Mouse (Mus musculus) hindbrain, embryonic 11.5 days (tissue): Measurements from ENCODE around the gene Fam213b. TPM values are rescaled to one million over a fixed set of nuclear protein-coding genes. Genes with fewer than 3 reads are reported as not detected.
A peak's percentile ranks its signal among the peaks of the same experiment; 100 is the strongest.

Source experiments
- ATAC-seq: fragments of 200-750 bp; cut with Nextera tagmentation; 2 replicates; pipeline ENCODE4 v1.8.0; 2017; ENCODE audit warnings: mild to moderate bottlenecking, moderate TSS enrichment, moderate library complexity; ENCODE audit not compliant: low FRiP score
- DNase-seq: peaks from one replicate; pipeline ENCODE4 v3.0.0-alpha.2; 2015; ENCODE audit warnings: low spot score
- H3K27ac ChIP-seq: fragments of 300-500 bp; sonication (generic); 2 replicates; pipeline ENCODE4 v1.5.1; 2014; ENCODE audit warnings: mild to moderate bottlenecking, low read depth, low read length
- H3K27me3 ChIP-seq: fragments of 300-500 bp; sonication (generic); 2 replicates; pipeline ENCODE4 v1.6.1; 2014; ENCODE audit warnings: mild to moderate bottlenecking, low read length, moderate library complexity, mixed read lengths; ENCODE audit not compliant: control insufficient read depth, insufficient read depth
- H3K36me3 ChIP-seq: fragments of 300-500 bp; sonication (generic); 2 replicates; pipeline ENCODE4 v1.6.1; 2014; ENCODE audit warnings: mild to moderate bottlenecking, low read length, moderate library complexity, mixed read lengths; ENCODE audit not compliant: control insufficient read depth, insufficient read depth
- H3K4me1 ChIP-seq: fragments of 300-500 bp; sonication (generic); replicated peaks from 2 replicates; pipeline ENCODE4 v1.6.1; 2014; ENCODE audit warnings: low read length, mixed read lengths; ENCODE audit not compliant: control insufficient read depth, insufficient read depth
- H3K4me2 ChIP-seq: fragments of 300-500 bp; sonication (generic); replicated peaks from 2 replicates; pipeline ENCODE4 v1.6.1; 2014; ENCODE audit warnings: mild to moderate bottlenecking, low read depth, low read length
- H3K4me3 ChIP-seq: fragments of 300-500 bp; sonication (generic); 2 replicates; pipeline ENCODE4 v1.5.1; 2014; ENCODE audit warnings: low read depth, low read length
- H3K9ac ChIP-seq: fragments of 300-500 bp; sonication (generic); 2 replicates; pipeline ENCODE4 v1.6.1; 2014; ENCODE audit warnings: low read depth, low read length
- H3K9me3 ChIP-seq: fragments of 300-500 bp; sonication (generic); 2 replicates; pipeline ENCODE4 v1.6.1; 2016; ENCODE audit warnings: low read length; ENCODE audit not compliant: control insufficient read depth
- WGBS: fragments of 180-500 bp; shearing (Covaris S2); extraction: QIAGEN DNeasy Blood & Tissue Kit; methylation state at CpG from one replicate; pipeline ENCODE4 v1.1.7; 2014; 5-methylcytosine and 5-hydroxymethylcytosine counted together
- polyA plus RNA-seq: library from polyadenylated mRNA; unstranded; fragments of >200 nt; fragmentation: Nextera tagmentation; extraction: Ambion mirVana; gene quantifications from 2 replicates; pipeline ENCODE4 v1.2.1, GENCODE M21; 2014

Gene Fam213b
- polyA plus RNA-seq, 1 experiment from 2014 or later = 41.4 TPM

DNA sequence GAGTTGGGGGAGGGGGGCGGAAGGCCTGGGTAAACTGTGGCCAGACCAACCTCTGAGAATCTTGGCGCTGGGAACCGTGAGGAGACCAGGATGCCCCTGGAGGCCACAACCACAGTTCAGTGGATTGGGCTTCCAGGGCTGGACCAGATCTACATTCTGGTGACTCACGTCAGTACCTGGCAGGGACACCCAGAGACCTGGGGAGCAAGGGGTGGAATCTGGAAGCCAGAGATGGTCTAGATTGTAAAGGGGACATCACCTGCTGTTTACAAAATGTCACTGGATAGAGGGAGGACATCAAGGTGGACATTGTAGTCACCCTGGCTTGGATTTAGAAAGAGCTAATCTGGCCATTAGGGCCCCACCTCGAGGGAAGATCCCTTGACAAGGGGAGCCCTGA is 3.4 kb downstream of the Fam213b start:
- Histone ChIP-seq H3K9ac (no peak overlapping the region), H3K36me3 (no peaks in the 10 kb centered on the region), H3K4me1 (peaks cover 2% of the 10 kb centered on the region; the same call in 1 of the 2 replicates), H3K27me3 (no peaks in the 10 kb centered on the region), H3K4me3 (no peak overlapping the region), H3K4me2 (no peak overlapping the region), H3K27ac (no peak overlapping the region), H3K9me3 (no peaks in the 10 kb centered on the region)
- WGBS = 78% methylated on average over 5 of the region's 5 CpGs
- ATAC-seq (no peak), DNase-seq (no peak)

DNA sequence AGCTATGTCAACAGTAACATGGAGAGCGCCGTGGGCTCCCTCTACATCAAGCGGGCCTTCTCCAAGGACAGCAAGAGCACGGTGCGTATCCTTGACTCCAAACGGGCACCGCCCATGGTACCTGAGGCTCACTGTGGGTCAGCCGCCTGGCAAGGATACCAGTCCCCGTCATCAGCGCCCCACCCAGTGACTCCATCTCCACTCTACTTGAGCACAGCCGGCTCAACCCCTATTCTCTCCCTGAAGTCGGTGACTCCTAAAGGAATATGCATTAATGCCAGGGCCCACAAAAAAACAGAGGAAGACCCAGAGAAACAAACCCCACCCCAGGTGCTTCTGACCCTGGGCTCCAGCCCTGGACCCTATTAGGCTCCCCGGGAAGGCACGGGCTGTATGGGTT is 8.0 kb downstream of the Fam213b start:
- no peak for DNase-seq

DNA sequence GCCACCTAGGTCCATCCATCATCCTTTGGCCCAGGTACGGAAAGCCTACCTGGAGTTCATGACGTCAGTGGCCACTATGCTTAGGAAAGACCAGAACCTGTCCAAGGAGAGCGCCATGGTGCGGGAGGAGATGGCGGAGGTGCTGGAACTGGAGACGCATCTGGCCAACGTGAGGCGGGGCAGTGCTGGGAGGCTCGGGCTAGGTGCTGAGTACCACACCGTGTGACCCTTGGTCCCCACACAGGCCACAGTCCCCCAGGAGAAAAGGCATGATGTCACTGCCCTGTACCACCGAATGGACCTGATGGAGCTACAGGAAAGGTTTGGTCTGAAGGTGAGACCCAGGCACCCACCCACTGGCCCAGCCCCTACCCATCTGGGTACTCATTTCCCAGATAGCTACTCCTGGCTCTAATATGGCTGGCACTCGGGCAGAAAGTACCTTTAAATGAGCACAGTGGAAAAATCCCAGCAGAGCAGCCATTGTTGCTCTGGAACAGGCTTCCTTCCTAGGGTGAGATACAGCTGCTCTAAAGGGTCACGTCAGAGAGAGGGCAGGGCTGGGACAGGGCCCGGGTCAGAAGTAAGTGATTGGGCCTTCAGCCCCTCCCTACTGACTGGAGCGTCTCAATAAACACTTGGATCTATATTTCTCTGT is 11.2 kb downstream of the Fam213b start:
- Histone ChIP-seq H3K4me1 (no peaks in the 10 kb centered on the region), H3K27ac (no peak overlapping the region), H3K27me3 (no peaks in the 10 kb centered on the region), H3K36me3 (no peaks in the 10 kb centered on the region), H3K4me2 (no peak overlapping the region), H3K9me3 (no peaks in the 10 kb centered on the region), H3K9ac (no peak overlapping the region), H3K4me3 (no peak overlapping the region)
- DNase-seq = no peak
- ATAC-seq = no peak
- WGBS = 83% methylated on average over 15 of the region's 15 CpGs

More for the DNA sequence above, 8.0 kb downstream of the Fam213b start:
- no peaks in the 10 kb centered on the region for H3K4me1 ChIP-seq
- H3K27me3 ChIP-seq = no peaks in the 10 kb centered on the region
- H3K4me3 ChIP-seq = no peak overlapping the region
- no peak overlapping the region for H3K4me2 ChIP-seq
- no peaks in the 10 kb centered on the region for H3K9me3 ChIP-seq
- no peak overlapping the region for H3K27ac ChIP-seq
- H3K9ac ChIP-seq = no peak overlapping the region
- no peak for ATAC-seq
- WGBS = 88% methylated on average over 14 of the region's 14 CpGs
- H3K36me3 ChIP-seq = no peaks in the 10 kb centered on the region

DNA sequence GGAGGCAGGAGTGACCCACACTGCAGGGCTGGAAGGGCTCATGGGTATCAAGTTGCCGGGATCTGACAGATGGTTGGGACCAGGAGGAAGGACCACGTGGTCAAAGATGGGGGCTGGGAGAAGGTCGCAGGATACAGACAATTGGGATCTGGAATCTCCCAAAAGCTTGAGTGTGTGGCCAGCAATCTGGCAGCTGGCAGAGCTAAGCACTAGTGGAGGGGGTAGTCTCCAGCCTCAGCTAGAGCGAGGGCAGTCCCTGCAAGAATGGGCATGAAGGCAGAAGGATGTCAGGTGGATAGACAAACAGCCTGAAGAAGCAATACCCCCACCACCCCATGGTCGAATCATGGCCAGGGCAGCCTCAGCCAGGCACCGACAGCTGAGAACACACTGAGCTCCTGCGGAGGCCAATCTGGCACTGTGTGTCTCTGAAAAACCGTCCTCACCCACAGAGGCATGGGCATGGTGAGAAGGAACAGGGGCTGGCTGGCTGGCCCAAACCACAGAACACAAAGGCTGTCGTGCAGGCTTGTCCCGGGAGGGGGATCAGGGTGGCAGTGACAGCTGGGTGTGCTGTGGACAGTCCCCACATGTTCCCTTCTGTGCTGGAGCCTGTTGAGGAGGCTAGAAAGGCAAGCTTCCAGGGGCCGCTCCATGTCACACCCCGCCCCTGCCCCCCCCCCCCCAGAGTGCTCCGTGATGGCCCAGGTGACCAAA is 11.9 kb downstream of the Fam213b start:
- no peaks in the 10 kb centered on the region for H3K27me3 ChIP-seq
- no peaks in the 10 kb centered on the region for H3K9me3 ChIP-seq
- no peak for ATAC-seq
- no peak overlapping the region for H3K4me2 ChIP-seq
- H3K4me1 ChIP-seq = no peaks in the 10 kb centered on the region
- no peak overlapping the region for H3K4me3 ChIP-seq
- H3K36me3 ChIP-seq = no peaks in the 10 kb centered on the region
- DNase-seq = no peak
- WGBS = 78% methylated on average over 13 of the region's 13 CpGs
- H3K27ac ChIP-seq = 0 out of 2 replicates have a peak overlapping the region, but pooled peaks have one; percentile 17
- no peak overlapping the region for H3K9ac ChIP-seq

DNA sequence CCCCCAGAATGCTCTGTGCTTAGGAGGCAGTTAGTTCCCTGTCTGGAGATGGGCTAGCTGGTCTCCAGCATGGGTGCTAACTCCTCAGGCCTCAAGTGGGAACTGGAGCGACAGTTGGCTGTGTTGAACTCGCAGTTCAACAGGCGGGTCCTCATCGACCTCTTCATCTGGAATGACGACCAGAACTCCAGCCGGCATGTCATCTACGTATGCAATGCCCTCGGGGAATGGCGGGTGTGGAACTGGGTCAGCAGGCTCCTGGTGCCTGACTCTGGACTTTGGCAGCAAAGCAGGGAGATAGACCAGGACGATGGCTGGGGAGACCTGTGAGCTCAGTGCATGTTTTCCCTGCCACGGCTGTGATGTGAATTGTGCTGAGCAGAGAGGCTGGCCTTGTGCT is 13.5 kb downstream of the Fam213b start:
- no peak for DNase-seq
- Histone ChIP-seq H3K27ac (no peak overlapping the region), H3K4me2 (no peak overlapping the region), H3K9ac (no peak overlapping the region), H3K9me3 (no peaks in the 10 kb centered on the region), H3K4me1 (no peaks in the 10 kb centered on the region), H3K27me3 (no peaks in the 10 kb centered on the region), H3K36me3 (no peaks in the 10 kb centered on the region), H3K4me3 (no peak overlapping the region)
- ATAC-seq = no peak
- 88% methylated on average over 11 of the region's 11 CpGs for WGBS

DNA sequence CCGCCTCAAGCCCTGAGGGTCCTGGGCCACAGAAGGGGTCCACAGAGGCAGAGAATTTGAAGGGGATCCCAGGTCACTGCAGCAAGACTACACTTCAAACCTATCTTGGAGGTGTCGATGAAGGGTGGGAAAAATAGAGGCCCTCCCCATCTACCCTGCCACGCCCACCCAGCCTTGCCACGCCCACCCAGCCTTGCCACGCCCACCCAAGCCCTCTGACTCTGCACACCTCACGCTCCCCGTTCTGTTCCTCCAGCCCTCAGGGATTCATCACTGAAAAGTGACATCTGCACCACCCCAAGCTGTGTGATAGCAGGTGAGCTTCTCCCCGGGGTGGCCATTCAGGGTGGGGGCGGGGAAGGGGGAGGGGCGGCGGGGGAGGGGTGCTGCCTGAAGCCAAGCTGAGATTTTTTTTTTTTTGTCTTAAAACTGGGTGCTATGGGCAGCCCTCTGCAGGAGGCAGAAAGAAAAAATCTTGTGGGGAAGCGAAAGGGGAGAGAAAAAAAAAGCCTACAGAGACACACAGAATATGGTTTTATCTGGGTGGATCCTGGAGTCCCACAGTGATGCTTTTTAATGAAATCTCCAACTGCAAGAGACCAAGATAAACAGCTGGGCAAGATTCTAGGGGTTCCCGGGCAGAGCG is 16.8 kb downstream of the Fam213b start:
- Histone ChIP-seq H3K27me3 (no peaks in the 10 kb centered on the region), H3K9ac (no peak overlapping the region), H3K9me3 (no peaks in the 10 kb centered on the region), H3K27ac (no peak overlapping the region), H3K4me3 (no peak overlapping the region), H3K4me2 (no peak overlapping the region), H3K4me1 (no peaks in the 10 kb centered on the region), H3K36me3 (no peaks in the 10 kb centered on the region)
- DNase-seq (no peak), ATAC-seq (no peak)
- WGBS = 30% methylated on average over 12 of the region's 14 CpGs

DNA sequence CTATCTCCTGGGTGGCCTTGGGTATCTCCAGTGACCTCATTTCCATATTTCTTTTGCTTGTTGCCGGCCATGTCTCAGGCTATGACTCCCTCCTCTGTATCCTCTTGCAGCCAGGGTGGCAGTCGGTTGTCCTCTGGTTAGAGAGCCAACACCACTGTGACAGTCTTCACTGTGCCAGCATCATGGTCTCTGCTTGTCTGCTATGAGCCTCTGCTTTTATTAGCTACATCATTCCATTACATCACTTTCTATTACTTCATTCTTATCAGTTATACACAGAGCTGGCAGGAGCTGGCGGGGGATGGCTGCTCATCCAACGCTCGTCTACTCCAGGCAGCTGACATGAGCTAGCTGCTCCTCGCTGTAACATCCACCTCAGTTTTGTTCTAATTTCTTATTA is 18.2 kb downstream of the Fam213b start:
- ATAC-seq (no peak), DNase-seq (no peak)
- no peak overlapping the region for H3K9ac ChIP-seq
- no peak overlapping the region for H3K27ac ChIP-seq
- H3K9me3 ChIP-seq = no peaks in the 10 kb centered on the region
- WGBS = 84% methylated on average over 6 of the region's 6 CpGs
- H3K36me3 ChIP-seq = no peaks in the 10 kb centered on the region
- H3K4me1 ChIP-seq = no peaks in the 10 kb centered on the region
- no peak overlapping the region for H3K4me2 ChIP-seq
- H3K4me3 ChIP-seq = no peak overlapping the region
- H3K27me3 ChIP-seq = no peaks in the 10 kb centered on the region

DNA sequence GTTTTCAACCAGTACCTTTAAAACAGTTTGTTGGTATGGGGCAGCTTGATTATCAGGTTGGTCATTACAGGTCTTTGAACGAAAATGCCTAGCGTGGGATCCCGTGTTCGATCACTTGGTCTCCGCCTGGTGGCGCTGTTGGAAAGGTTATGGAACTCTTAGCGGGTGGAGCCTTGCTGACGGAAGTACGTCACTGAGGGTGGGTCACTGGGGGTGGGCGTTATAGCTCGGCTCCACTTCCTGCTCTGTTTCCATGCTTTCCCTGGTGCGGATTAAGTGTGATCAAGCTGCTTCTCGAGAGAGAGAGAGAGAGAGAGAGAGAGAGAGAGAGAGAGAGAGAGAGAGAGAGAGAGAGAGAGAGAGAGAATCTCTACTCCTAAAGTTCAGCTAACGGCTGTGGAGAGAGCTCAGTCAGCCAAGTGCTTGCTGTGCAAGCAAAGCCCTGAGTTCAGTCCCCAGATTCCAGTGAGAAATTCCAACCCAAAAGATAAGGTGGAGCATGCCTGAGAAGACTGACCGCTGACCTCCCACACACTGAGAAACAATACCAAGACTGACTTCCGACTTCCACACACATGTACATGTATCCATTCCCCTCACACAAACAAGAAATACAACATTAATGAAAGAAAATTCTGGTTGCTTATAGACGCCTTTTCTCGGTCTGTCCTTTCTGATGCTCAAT is 20.9 kb downstream of the Fam213b start:
- no peaks in the 10 kb centered on the region for H3K4me1 ChIP-seq
- ATAC-seq (peak; percentile 94), DNase-seq (peak; percentile 99)
- peak overlapping the region; percentile 32; the same call in 1 of the 2 replicates for H3K9ac ChIP-seq
- H3K27ac ChIP-seq = no peak overlapping the region
- H3K36me3 ChIP-seq = no peaks in the 10 kb centered on the region
- no peaks in the 10 kb centered on the region for H3K27me3 ChIP-seq
- peak overlapping the region; percentile 43 for H3K4me2 ChIP-seq
- no peaks in the 10 kb centered on the region for H3K9me3 ChIP-seq
- WGBS = 12% methylated on average over 17 of the region's 18 CpGs
- peak overlapping the region; percentile 17 for H3K4me3 ChIP-seq
